Mouse (Mus musculus) megakaryocyte, embryonic 14.5 days (primary cell): ENCODE results near the gene Kcnk1.

ENCODE experiments used
- FLI1 ChIP-seq: IDR thresholded peaks from 2 replicates; pipeline ENCODE4 v1.6.1; 2012; ENCODE audit warnings: low read length, inconsistent platforms, mixed read lengths
- GATA1 ChIP-seq: IDR thresholded peaks from 3 replicates; pipeline ENCODE4 v1.6.1; 2012; ENCODE audit warnings: mixed read lengths, low read length, inconsistent platforms, borderline replicate concordance

DNA sequence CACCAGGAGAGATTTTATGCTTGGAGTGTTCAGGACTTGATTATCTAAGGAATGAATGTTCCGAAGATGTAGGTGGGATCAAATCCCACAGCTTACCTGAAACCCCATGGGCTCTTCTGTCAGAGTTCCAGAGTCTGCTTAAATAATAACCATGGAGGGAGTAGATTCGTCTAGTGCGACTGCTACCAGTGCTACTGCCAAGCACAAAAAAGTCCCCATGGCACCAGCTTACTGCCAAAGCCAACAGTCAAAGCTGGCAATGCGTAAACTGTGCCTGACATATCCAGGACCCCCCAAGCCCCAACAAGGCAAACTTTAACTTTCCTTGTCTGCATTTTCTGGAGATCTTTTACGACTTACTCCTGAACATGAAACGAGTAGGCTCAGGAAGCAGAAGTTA is 32.5 kb downstream of the Kcnk1 start:
- TF ChIP-seq GATA1 (no peak), FLI1 (no peak)
